Mouse (Mus musculus) neural tube, embryonic 13.5 days (tissue): ENCODE results near the gene Ppp2r2d. TPM values are rescaled to one million over a fixed set of nuclear protein-coding genes. Genes with fewer than 3 reads are reported as not detected.

ENCODE experiments used
- ATAC-seq: fragments of 200-750 bp; cut with Nextera tagmentation; 2 replicates; pipeline ENCODE4 v1.8.0; 2017; ENCODE audit warnings: low read depth, mild to moderate bottlenecking, moderate TSS enrichment, moderate library complexity
- H3K27ac ChIP-seq: fragments of 300-500 bp; sonication (generic); replicated peaks from 2 replicates; pipeline ENCODE4 v1.5.1; 2015; ENCODE audit warnings: moderate library complexity, mild to moderate bottlenecking, inconsistent platforms
- H3K27me3 ChIP-seq: fragments of 300-500 bp; sonication (generic); 2 replicates; pipeline ENCODE4 v1.6.1; 2015; ENCODE audit warnings: mild to moderate bottlenecking, inconsistent platforms
- H3K36me3 ChIP-seq: fragments of 300-500 bp; sonication (generic); 2 replicates; pipeline ENCODE4 v1.6.1; 2015; ENCODE audit warnings: mild to moderate bottlenecking, inconsistent platforms
- H3K4me1 ChIP-seq: fragments of 300-500 bp; sonication (generic); replicated peaks from 2 replicates; pipeline ENCODE4 v1.6.1; 2015; ENCODE audit warnings: inconsistent platforms
- H3K4me2 ChIP-seq: fragments of 300-500 bp; sonication (generic); 2 replicates; pipeline ENCODE4 v1.6.1; 2015; ENCODE audit warnings: inconsistent platforms, mild to moderate bottlenecking, moderate library complexity
- H3K4me3 ChIP-seq: fragments of 300-500 bp; sonication (generic); 2 replicates; pipeline ENCODE4 v1.5.1; 2015; ENCODE audit warnings: mild to moderate bottlenecking, inconsistent platforms
- H3K9ac ChIP-seq: fragments of 300-500 bp; sonication (generic); 2 replicates; pipeline ENCODE4 v1.6.1; 2015; ENCODE audit warnings: moderate library complexity, mild to moderate bottlenecking, inconsistent platforms
- H3K9me3 ChIP-seq: fragments of 300-500 bp; sonication (generic); 2 replicates; pipeline ENCODE4 v1.6.1; 2016; ENCODE audit warnings: inconsistent platforms
- WGBS: fragments of 180-500 bp; shearing (Covaris S2); methylation state at CpG from one replicate; pipeline ENCODE4 v1.1.7; 2015; 5-methylcytosine and 5-hydroxymethylcytosine counted together
- polyA plus RNA-seq: library from polyadenylated mRNA; unstranded; fragments of >200 nt; fragmentation: Nextera tagmentation; extraction: Ambion mirVana; gene quantifications from 2 replicates; pipeline ENCODE4 v1.2.1, GENCODE M21; 2015

Ppp2r2d gene
- 84.9 and 87.4 TPM in 2 replicates for polyA plus RNA-seq

GRCm38 (mm10) chr7:138845544-138846391 lies at the start of gene Ppp2r2d, which contains the start of gene Mapk1ip1:
Gene Ppp2r2d, plus strand, starts transcription at chr7:138846079.
Gene Mapk1ip1, minus strand, starts transcription at chr7:138846273.
- H3K4me2 ChIP-seq, result peak within 1 kb of the TSS; percentile 96
- ATAC-seq, result peak; percentile 93

GRCm38 (mm10) chr7:138803386-138803785 lies 42.5 kb upstream of the Ppp2r2d start:
- H3K36me3 ChIP-seq, result no peaks in the 10 kb centered on the region
- no peak for ATAC-seq
- no peak overlapping the region for H3K27ac ChIP-seq
- H3K9me3 ChIP-seq, result peaks cover 20% of the 10 kb centered on the region
- H3K4me3 ChIP-seq, result no peak overlapping the region
- no peaks in the 10 kb centered on the region for H3K4me1 ChIP-seq
- H3K9ac ChIP-seq, result no peak overlapping the region
- H3K4me2 ChIP-seq, result no peak overlapping the region
- WGBS, result 59% methylated on average over 4 of the region's 4 CpGs
- H3K27me3 ChIP-seq, result no peaks in the 10 kb centered on the region

More at GRCm38 (mm10) chr7:138845544-138846391, at the start of gene Ppp2r2d, which contains the start of gene Mapk1ip1:
- H3K4me3 ChIP-seq, result peak within 1 kb of the TSS; percentile 98
- H3K27ac ChIP-seq, result peak within 1 kb of the TSS; percentile 96
- no peaks in the 10 kb centered on the region for H3K27me3 ChIP-seq
- WGBS, result under 1% methylated on average over 51 of the region's 51 CpGs
- peak within 1 kb of the TSS; percentile 98 for H3K9ac ChIP-seq
- peaks cover 83% of the 10 kb centered on the region for H3K4me1 ChIP-seq
- H3K9me3 ChIP-seq, result no peaks in the 10 kb centered on the region
- peaks cover 16% of the 10 kb centered on the region; the same call in 1 of the 2 replicates for H3K36me3 ChIP-seq

- ATAC-seq, result no peak
- Histone ChIP-seq H3K27me3 (no peaks in the 10 kb centered on the region), H3K4me3 (no peak overlapping the region), H3K36me3 (no peaks in the 10 kb centered on the region), H3K9me3 (peaks cover 20% of the 10 kb centered on the region), H3K9ac (no peak overlapping the region), H3K4me1 (no peaks in the 10 kb centered on the region), H3K27ac (no peak overlapping the region), H3K4me2 (no peak overlapping the region)
- WGBS, result 88% methylated on average over 3 of the region's 3 CpGs
These were observed 38.7 kb upstream of the Ppp2r2d start for GRCm38 (mm10) chr7:138807146-138807545.

- H3K4me3 ChIP-seq, result no peak overlapping the region
- no peaks in the 10 kb centered on the region for H3K27me3 ChIP-seq
- ATAC-seq, result peak; percentile 61
- peak overlapping the region; percentile 49 for H3K9ac ChIP-seq
- H3K27ac ChIP-seq, result peak overlapping the region; percentile 83
- H3K9me3 ChIP-seq, result no peaks in the 10 kb centered on the region
- 48% methylated on average over 11 of the region's 11 CpGs for WGBS
- no peaks in the 10 kb centered on the region for H3K36me3 ChIP-seq
- H3K4me1 ChIP-seq, result peaks cover 25% of the 10 kb centered on the region
- no peak overlapping the region for H3K4me2 ChIP-seq
These were observed 32.5 kb upstream of the Ppp2r2d start for GRCm38 (mm10) chr7:138813213-138813875.

- Histone ChIP-seq H3K4me1 (peaks cover 14% of the 10 kb centered on the region), H3K27me3 (no peaks in the 10 kb centered on the region), H3K36me3 (no peaks in the 10 kb centered on the region), H3K27ac (no peak overlapping the region), H3K9me3 (no peaks in the 10 kb centered on the region), H3K4me3 (no peak overlapping the region), H3K4me2 (no peak overlapping the region), H3K9ac (no peak overlapping the region)
- 56% methylated on average over 4 of the region's 4 CpGs for WGBS
- ATAC-seq, result no peak
These were observed 27.6 kb upstream of the Ppp2r2d start for GRCm38 (mm10) chr7:138818314-138818713.

GRCm38 (mm10) chr7:138824423-138824822 lies 21.5 kb upstream of the Ppp2r2d start:
- Histone ChIP-seq H3K27me3 (no peaks in the 10 kb centered on the region), H3K9ac (no peak overlapping the region), H3K36me3 (no peaks in the 10 kb centered on the region), H3K4me3 (no peak overlapping the region), H3K9me3 (no peaks in the 10 kb centered on the region), H3K27ac (no peak overlapping the region), H3K4me1 (no peaks in the 10 kb centered on the region), H3K4me2 (no peak overlapping the region)
- ATAC-seq, result no peak
- 83% methylated on average over 6 of the region's 6 CpGs for WGBS

- no peak overlapping the region for H3K4me3 ChIP-seq
- H3K4me1 ChIP-seq, result no peaks in the 10 kb centered on the region
- H3K27ac ChIP-seq, result no peak overlapping the region
- H3K9me3 ChIP-seq, result no peaks in the 10 kb centered on the region
- 88% methylated on average over 19 of the region's 19 CpGs for WGBS
- no peak overlapping the region for H3K4me2 ChIP-seq
- no peaks in the 10 kb centered on the region for H3K36me3 ChIP-seq
- no peak overlapping the region for H3K9ac ChIP-seq
- ATAC-seq, result no peak
- no peaks in the 10 kb centered on the region for H3K27me3 ChIP-seq
These were observed 20.7 kb upstream of the Ppp2r2d start for GRCm38 (mm10) chr7:138824995-138825756.

- Histone ChIP-seq H3K27ac (no peak overlapping the region), H3K36me3 (no peaks in the 10 kb centered on the region), H3K9me3 (no peaks in the 10 kb centered on the region), H3K9ac (no peak overlapping the region), H3K4me2 (no peak overlapping the region), H3K4me3 (no peak overlapping the region), H3K4me1 (no peaks in the 10 kb centered on the region), H3K27me3 (no peaks in the 10 kb centered on the region)
- no peak for ATAC-seq
- 18% methylated on average over 11 of the region's 11 CpGs for WGBS
These were observed 18.1 kb upstream of the Ppp2r2d start for GRCm38 (mm10) chr7:138827812-138828211.

GRCm38 (mm10) chr7:138835028-138835427 lies 10.9 kb upstream of the Ppp2r2d start:
- no peak for ATAC-seq
- Histone ChIP-seq H3K27me3 (no peaks in the 10 kb centered on the region), H3K27ac (no peak overlapping the region), H3K36me3 (peaks cover 16% of the 10 kb centered on the region), H3K9ac (no peak overlapping the region), H3K4me1 (peaks cover 4% of the 10 kb centered on the region; the same call in 1 of the 2 replicates), H3K9me3 (no peaks in the 10 kb centered on the region), H3K4me2 (no peak overlapping the region), H3K4me3 (no peak overlapping the region)
- 85% methylated on average over 3 of the region's 3 CpGs for WGBS

GRCm38 (mm10) chr7:138840594-138841021 lies 5.3 kb upstream of the Ppp2r2d start:
- no peak for ATAC-seq
- Histone ChIP-seq H3K36me3 (peaks cover 11% of the 10 kb centered on the region), H3K4me3 (no peak overlapping the region), H3K27ac (no peak overlapping the region), H3K27me3 (no peaks in the 10 kb centered on the region), H3K4me2 (no peak overlapping the region), H3K9me3 (no peaks in the 10 kb centered on the region), H3K4me1 (peaks cover 55% of the 10 kb centered on the region), H3K9ac (no peak overlapping the region)
- WGBS, result 32% methylated on average over 4 of the region's 4 CpGs

- peak overlapping the region; percentile 31; the same call in 1 of the 2 replicates for H3K9ac ChIP-seq
- H3K9me3 ChIP-seq, result no peaks in the 10 kb centered on the region
- peak overlapping the region; percentile 11; the same call in 1 of the 2 replicates for H3K4me2 ChIP-seq
- H3K27me3 ChIP-seq, result no peaks in the 10 kb centered on the region
- no peak for ATAC-seq
- no peak overlapping the region for H3K4me3 ChIP-seq
- WGBS, result 74% methylated on average over 3 of the region's 3 CpGs
- peak overlapping the region; percentile 59 for H3K27ac ChIP-seq
- peaks cover 2% of the 10 kb centered on the region for H3K36me3 ChIP-seq
- peaks cover 55% of the 10 kb centered on the region for H3K4me1 ChIP-seq
These were observed 4.3 kb upstream of the Ppp2r2d start for GRCm38 (mm10) chr7:138841436-138842151.
